Mouse (Mus musculus) cerebellum, adult 2 months (tissue): Measurements from ENCODE around the gene Dsn1.

ENCODE experiments used
- CTCF ChIP-seq: fragments of 200-500 bp; IDR thresholded peaks from 2 replicates; pipeline ENCODE4 v1.5.1; 2011; ENCODE audit warnings: low read depth, mild to moderate bottlenecking, control low read depth, low read length, moderate library complexity, borderline replicate concordance; ENCODE audit not compliant: insufficient read depth
- POLR2A ChIP-seq: fragments of 200-500 bp; IDR thresholded peaks from 2 replicates; pipeline ENCODE4 v1.6.1; 2011; ENCODE audit warnings: low read length, control low read depth, borderline replicate concordance; ENCODE audit not compliant: insufficient read depth

- TF ChIP-seq CTCF (no peak), POLR2A (no peak)
These were observed 52.5 kb downstream of the Dsn1 start for GRCm38 (mm10) chr2:156954463-156954862.
